Mouse (Mus musculus) kidney, adult 8-10 months (tissue): ENCODE results near the gene Ston2.
A peak's percentile ranks its signal among the peaks of the same experiment; 100 is the strongest.
"Not testable (repeated sequence)": the region's sequence is repeated elsewhere in the genome, so short reads cannot be mapped to it uniquely, and the experiment has no call there.

Experiments
- DNase-seq, 2 experiments: peaks; one replicate each; pipeline ENCODE4 v3.0.0; 2022

Gene Ston2

GRCm38 (mm10) chr12:91788446-91788845 is 259 bp upstream of the Ston2 start:
- not testable (repeated sequence) for DNase-seq

GRCm38 (mm10) chr12:91786355-91786754 is 1.8 kb downstream of the Ston2 start:
- no peak for DNase-seq

GRCm38 (mm10) chr12:91781432-91781831 is 6.8 kb downstream of the Ston2 start:
- DNase-seq = no peak

GRCm38 (mm10) chr12:91780531-91780930 is 7.7 kb downstream of the Ston2 start:
- DNase-seq = no peak

GRCm38 (mm10) chr12:91779004-91779365 is 9.2 kb downstream of the Ston2 start:
- peak; percentile 89 to 91 for DNase-seq

GRCm38 (mm10) chr12:91778211-91779003 is 9.8 kb downstream of the Ston2 start:
- DNase-seq = peak; percentile 61 to 86

GRCm38 (mm10) chr12:91776342-91776741 is 11.8 kb downstream of the Ston2 start:
- DNase-seq = no peak

GRCm38 (mm10) chr12:91774811-91775284 is 13.3 kb downstream of the Ston2 start:
- no peak for DNase-seq

- DNase-seq = no peak
These were observed 19.3 kb downstream of the Ston2 start for GRCm38 (mm10) chr12:91768871-91769270.

- no peak for DNase-seq
These were observed 20.0 kb downstream of the Ston2 start for GRCm38 (mm10) chr12:91768176-91768575.

- DNase-seq = peak in 1 of 2 experiments; percentile 44
These were observed 21.7 kb downstream of the Ston2 start for GRCm38 (mm10) chr12:91766338-91767107.

GRCm38 (mm10) chr12:91765504-91765903 is 22.7 kb downstream of the Ston2 start:
- no peak for DNase-seq

GRCm38 (mm10) chr12:91765054-91765453 is 23.1 kb downstream of the Ston2 start:
- DNase-seq = no peak

GRCm38 (mm10) chr12:91764471-91764870 is 23.7 kb downstream of the Ston2 start:
- peak in 1 of 2 experiments; percentile 53 for DNase-seq

- DNase-seq = no peak
These were observed 28.4 kb downstream of the Ston2 start for GRCm38 (mm10) chr12:91759836-91760235.

- no peak for DNase-seq
These were observed 30.2 kb downstream of the Ston2 start for GRCm38 (mm10) chr12:91757854-91758562.

GRCm38 (mm10) chr12:91756562-91757166 is 31.5 kb downstream of the Ston2 start:
- no peak for DNase-seq

GRCm38 (mm10) chr12:91754606-91755005 is 33.6 kb downstream of the Ston2 start:
- peak; percentile 48 to 85 for DNase-seq

- peak; percentile 60 to 88 for DNase-seq
These were observed 35.5 kb downstream of the Ston2 start for GRCm38 (mm10) chr12:91752711-91753110.

GRCm38 (mm10) chr12:91751893-91752597 is 36.1 kb downstream of the Ston2 start:
- peak in 1 of 2 experiments; percentile 54 for DNase-seq

GRCm38 (mm10) chr12:91749543-91750184 is 38.5 kb downstream of the Ston2 start:
- DNase-seq = no peak
